Mouse (Mus musculus) megakaryocyte-erythroid progenitor cell, adult 5-6 weeks (primary cell): ENCODE measurements at regions not wholly inside any gene's neighbourhood (a gene's known extent, or its start where the extent isn't known, plus 50 kb on each side); places are given as distances from the start of the nearest gene placed in this dataset.

Source experiments
- ATAC-seq: replicated peaks from 2 replicates; pipeline ENCODE4 v1.8.0; 2016; ENCODE audit warnings: mild to moderate bottlenecking, inconsistent platforms; ENCODE audit not compliant: severe bottlenecking, poor library complexity, low FRiP score, low TSS enrichment

- ATAC-seq: no peak
Observed at GRCm38 (mm10) chr5:97554274-97554673, 97.5 kb upstream of the Gk2 start.

GRCm38 (mm10) chr5:97553122-97553521 is 96.3 kb upstream of the Gk2 start:
- peak; percentile 65; the same call in 1 of the 2 replicates for ATAC-seq

- no peak for ATAC-seq
Observed at GRCm38 (mm10) chr5:97537492-97538257, 80.9 kb upstream of the Gk2 start.

- no peak for ATAC-seq
Observed at GRCm38 (mm10) chr5:97533733-97534132, 76.9 kb upstream of the Gk2 start.

GRCm38 (mm10) chr5:97527555-97527954 is 70.7 kb upstream of the Gk2 start:
- no peak for ATAC-seq
